Mouse (Mus musculus): ENCODE measurements around the gene Taar7e. TPM values are rescaled to one million over a fixed set of nuclear protein-coding genes. Genes with fewer than 3 reads are reported as not detected.

Gene Taar7e
- polyA plus RNA-seq (2015; fragmentation: Nextera tagmentation; extraction: Ambion mirVana) = not detected in 2 replicates

DNA sequence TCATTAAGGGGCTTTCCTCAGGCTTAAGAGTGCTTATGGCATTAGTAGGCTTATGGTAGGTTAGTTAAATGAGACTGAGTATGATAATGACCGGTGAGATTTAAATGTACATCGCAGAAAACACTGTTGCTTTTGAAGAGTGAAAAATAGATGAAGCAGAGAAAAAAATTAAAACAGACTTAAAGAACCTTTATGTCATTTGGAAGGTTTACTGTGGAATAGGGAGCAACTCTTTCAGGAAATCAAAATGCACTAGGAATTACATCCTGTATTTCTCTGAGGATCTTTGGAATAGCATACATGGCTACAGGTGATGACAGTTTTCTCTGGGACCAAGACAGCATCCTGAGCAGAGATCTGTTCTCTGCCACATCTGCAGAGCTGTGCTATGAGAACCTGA, at the start of gene Taar7e:
Gene Taar7e (plus strand): TSS at position 301 of the 400 bp plus-strand sequence.
- H3K36me3 ChIP-seq = no peaks in the 10 kb centered on the region
- no peaks in the 10 kb centered on the region for H3K9me3 ChIP-seq
- H3K9ac ChIP-seq = no peak within 1 kb of the TSS
- no peak for ATAC-seq (ENCODE audit: borderline replicate concordance, extremely low read depth, low FRiP score, low TSS enrichment)
- no peaks in the 10 kb centered on the region for H3K4me1 ChIP-seq
- no peak within 1 kb of the TSS for H3K4me2 ChIP-seq
- no peak within 1 kb of the TSS for H3K27ac ChIP-seq
- H3K4me3 ChIP-seq = no peak within 1 kb of the TSS
- 80% methylated on average over 2 of the region's 2 CpGs for WGBS
- no peaks in the 10 kb centered on the region for H3K27me3 ChIP-seq

DNA sequence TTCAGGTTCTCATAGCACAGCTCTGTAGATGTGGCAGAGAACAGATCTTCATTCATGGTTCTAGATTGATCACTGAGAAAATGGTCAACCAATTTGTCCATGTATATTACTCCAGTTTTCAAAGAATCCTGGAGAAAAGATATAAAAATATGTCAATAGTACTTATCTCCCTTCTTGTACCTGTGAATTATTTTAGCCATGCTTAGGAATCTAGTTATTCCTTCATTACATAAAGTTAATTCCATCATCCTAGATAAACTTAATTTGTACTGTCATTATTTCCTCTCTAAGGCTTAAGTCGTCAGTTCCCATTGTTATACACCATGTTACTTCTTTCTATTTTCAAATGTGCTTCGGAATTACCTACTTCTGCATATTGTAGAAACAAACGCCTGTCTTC, 44.0 kb upstream of the Taar7e start, which contains the start of gene Taar7a:
Gene Taar7a (minus strand): TSS at position 101 of the 400 bp plus-strand sequence.
- Histone ChIP-seq H3K36me3 (no peaks in the 10 kb centered on the region), H3K4me3 (no peak within 1 kb of the TSS), H3K9me3 (no peaks in the 10 kb centered on the region), H3K4me1 (no peaks in the 10 kb centered on the region), H3K9ac (no peak within 1 kb of the TSS), H3K27ac (no peak within 1 kb of the TSS), H3K27me3 (no peaks in the 10 kb centered on the region), H3K4me2 (no peak within 1 kb of the TSS)
- WGBS = 83% methylated on average over 3 of the region's 3 CpGs
- ATAC-seq (ENCODE audit: borderline replicate concordance, extremely low read depth, low FRiP score, low TSS enrichment) = no peak

DNA sequence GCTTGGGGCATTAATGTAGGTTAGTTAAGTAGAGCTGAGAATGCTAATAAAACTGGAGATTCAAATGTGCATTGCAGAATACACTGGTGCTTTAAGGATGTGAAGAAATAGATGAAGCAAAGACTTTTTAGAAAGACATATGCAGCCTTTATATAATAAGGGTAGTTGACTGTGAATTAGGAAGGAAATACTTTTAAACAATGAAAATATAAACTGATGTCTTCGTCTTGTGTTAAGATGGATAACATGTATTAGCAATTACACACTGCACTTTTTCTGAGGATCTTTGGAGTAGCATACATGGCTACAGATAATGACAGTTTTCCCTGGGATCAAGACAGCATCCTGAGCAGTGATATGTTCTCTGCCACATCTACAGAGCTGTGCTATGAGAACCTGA, 37.8 kb upstream of the Taar7e start, which contains the start of gene Taar7b:
Gene Taar7b (plus strand): TSS at position 301 of the 400 bp plus-strand sequence.
- Histone ChIP-seq H3K27ac (no peak within 1 kb of the TSS), H3K36me3 (no peaks in the 10 kb centered on the region), H3K4me1 (no peaks in the 10 kb centered on the region), H3K9me3 (no peaks in the 10 kb centered on the region), H3K27me3 (no peaks in the 10 kb centered on the region), H3K4me3 (no peak within 1 kb of the TSS), H3K9ac (no peak within 1 kb of the TSS), H3K4me2 (no peak within 1 kb of the TSS)
- WGBS = 73% methylated on average over 1 of the region's 1 CpGs
- ATAC-seq (ENCODE audit: borderline replicate concordance, extremely low read depth, low FRiP score, low TSS enrichment) = no peak

DNA sequence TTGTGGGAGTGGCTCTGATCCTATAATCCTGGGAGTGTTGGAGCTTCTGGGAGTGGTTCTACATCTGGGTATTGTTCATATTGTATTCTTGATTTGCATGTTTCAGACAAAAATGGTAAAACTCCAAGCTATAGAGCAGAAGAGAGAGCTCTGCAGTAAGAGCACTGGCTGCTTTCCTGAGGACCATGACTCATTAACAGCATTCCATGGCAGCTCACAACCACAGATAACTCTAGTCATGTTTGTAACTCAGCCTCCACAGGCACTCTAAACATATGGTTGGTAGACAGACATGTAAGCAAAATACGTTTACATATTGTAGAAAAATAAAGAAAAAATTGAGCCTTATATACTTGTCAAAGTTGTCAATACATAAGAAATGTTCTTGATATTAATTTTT, 31.0 kb upstream of the Taar7e start:
- WGBS = 52% methylated on average over 1 of the region's 1 CpGs
- Histone ChIP-seq H3K27me3 (no peaks in the 10 kb centered on the region), H3K9ac (no peak overlapping the region)

DNA sequence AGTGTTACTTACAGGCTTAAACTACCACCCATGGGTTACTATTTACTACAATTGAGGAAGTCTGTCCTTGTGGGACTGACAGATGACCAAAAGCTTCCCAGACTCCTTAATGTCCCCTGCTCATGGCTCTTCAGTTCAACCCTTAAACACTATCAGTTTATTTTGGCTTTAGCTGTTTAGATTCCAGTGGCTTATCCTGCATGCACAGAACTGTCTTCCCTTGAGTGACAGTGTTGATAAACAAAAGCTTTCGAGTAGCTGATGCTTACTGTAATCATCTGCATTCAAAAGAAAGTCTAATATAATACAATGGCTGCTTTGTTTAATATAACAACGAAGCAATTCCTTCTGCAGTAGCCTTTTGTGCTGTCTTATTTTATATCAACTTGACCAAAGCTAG, 30.4 kb upstream of the Taar7e start:
- Histone ChIP-seq H3K36me3 (no peaks in the 10 kb centered on the region), H3K4me1 (no peaks in the 10 kb centered on the region), H3K4me2 (no peak overlapping the region), H3K27ac (no peak overlapping the region), H3K9me3 (no peaks in the 10 kb centered on the region), H3K9ac (no peak overlapping the region), H3K27me3 (no peaks in the 10 kb centered on the region), H3K4me3 (no peak overlapping the region)
- no peak for ATAC-seq (ENCODE audit: borderline replicate concordance, extremely low read depth, low FRiP score, low TSS enrichment)
- WGBS = 29% methylated on average over 2 of the region's 2 CpGs

More for the DNA sequence above, 31.0 kb upstream of the Taar7e start:
- ATAC-seq (ENCODE audit: borderline replicate concordance, extremely low read depth, low FRiP score, low TSS enrichment) = no peak
- Histone ChIP-seq H3K36me3 (no peaks in the 10 kb centered on the region), H3K4me2 (no peak overlapping the region), H3K4me3 (no peak overlapping the region), H3K9me3 (no peaks in the 10 kb centered on the region), H3K4me1 (no peaks in the 10 kb centered on the region), H3K27ac (no peak overlapping the region)

DNA sequence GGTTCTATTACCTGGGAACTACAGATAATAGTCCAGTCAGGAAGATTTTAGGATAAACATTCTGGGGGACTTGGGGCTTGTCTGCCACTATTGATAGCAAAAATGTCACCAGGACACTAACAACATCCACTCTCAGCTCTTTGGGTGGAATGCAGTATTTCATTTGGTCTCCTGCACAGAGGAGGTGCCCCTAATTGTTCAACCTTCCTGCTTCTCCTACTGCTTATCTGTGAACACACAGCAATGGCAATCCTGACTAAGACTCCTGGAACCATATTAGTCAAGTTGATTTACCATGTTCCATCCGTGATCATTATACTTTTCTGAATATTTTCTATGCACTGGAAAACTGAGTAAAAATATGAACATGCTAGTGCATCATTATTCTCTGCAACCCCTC, 29.3 kb upstream of the Taar7e start:
- Histone ChIP-seq H3K27ac (no peak overlapping the region), H3K27me3 (no peaks in the 10 kb centered on the region)
- ATAC-seq (ENCODE audit: borderline replicate concordance, extremely low read depth, low FRiP score, low TSS enrichment) = no peak

DNA sequence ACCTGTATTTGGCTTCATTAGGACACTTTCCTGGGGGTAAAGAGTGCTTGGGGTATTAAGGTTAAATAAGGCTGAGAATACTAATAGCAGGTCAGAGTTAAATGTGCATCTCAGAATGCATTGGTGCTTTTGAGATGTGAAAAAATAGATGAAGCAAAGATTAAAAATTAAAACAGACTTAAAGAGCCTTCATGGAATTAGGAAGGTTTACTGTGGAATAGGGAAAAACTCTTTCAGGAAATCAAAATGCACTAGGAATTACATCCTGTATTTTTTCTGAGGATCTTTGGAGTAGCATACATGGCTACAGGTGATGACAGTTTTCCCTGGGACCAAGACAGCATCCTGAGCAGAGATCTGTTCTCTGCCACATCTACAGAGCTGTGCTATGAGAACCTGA, 10.5 kb upstream of the Taar7e start, which contains the start of gene Taar7d:
Gene Taar7d (plus strand): TSS at position 301 of the 400 bp plus-strand sequence.
- H3K4me1 ChIP-seq = no peaks in the 10 kb centered on the region
- no peak within 1 kb of the TSS for H3K27ac ChIP-seq
- no peaks in the 10 kb centered on the region for H3K27me3 ChIP-seq
- H3K36me3 ChIP-seq = no peaks in the 10 kb centered on the region
- no peak for ATAC-seq (ENCODE audit: borderline replicate concordance, extremely low read depth, low FRiP score, low TSS enrichment)
- no peak within 1 kb of the TSS for H3K4me2 ChIP-seq
- no peak within 1 kb of the TSS for H3K9ac ChIP-seq
- H3K9me3 ChIP-seq = no peaks in the 10 kb centered on the region
- no peak within 1 kb of the TSS for H3K4me3 ChIP-seq

More for the DNA sequence above, 29.3 kb upstream of the Taar7e start:
- Histone ChIP-seq H3K4me1 (no peaks in the 10 kb centered on the region), H3K9me3 (no peaks in the 10 kb centered on the region), H3K4me3 (no peak overlapping the region), H3K4me2 (no peak overlapping the region), H3K36me3 (no peaks in the 10 kb centered on the region), H3K9ac (no peak overlapping the region)
- WGBS = 71% methylated on average over 1 of the region's 1 CpGs

DNA sequence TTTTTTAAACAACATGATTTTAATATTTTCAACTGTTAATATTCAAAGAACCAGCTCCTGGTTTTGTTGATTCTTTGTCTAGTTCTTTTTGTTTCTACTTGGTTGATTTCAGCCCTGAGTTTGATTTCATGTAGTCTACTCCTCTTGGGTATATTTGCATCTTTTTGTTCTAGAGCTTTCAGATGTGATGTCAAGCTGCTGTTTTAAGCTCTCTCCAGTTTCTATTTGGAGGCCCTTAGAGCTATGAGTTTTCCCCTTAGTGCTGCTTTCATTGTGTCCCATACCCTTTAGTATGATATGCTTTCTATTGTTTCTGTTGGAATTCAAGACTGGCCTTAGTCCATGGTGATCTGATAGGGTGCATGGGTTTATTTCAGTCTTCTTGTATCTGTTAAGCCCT, 6.1 kb upstream of the Taar7e start:
- Histone ChIP-seq H3K36me3 (no peaks in the 10 kb centered on the region), H3K4me2 (no peak overlapping the region), H3K9ac (no peak overlapping the region), H3K27ac (no peak overlapping the region), H3K4me3 (no peak overlapping the region), H3K9me3 (no peaks in the 10 kb centered on the region), H3K27me3 (no peaks in the 10 kb centered on the region), H3K4me1 (no peaks in the 10 kb centered on the region)
- ATAC-seq (ENCODE audit: borderline replicate concordance, extremely low read depth, low FRiP score, low TSS enrichment) = no peak

DNA sequence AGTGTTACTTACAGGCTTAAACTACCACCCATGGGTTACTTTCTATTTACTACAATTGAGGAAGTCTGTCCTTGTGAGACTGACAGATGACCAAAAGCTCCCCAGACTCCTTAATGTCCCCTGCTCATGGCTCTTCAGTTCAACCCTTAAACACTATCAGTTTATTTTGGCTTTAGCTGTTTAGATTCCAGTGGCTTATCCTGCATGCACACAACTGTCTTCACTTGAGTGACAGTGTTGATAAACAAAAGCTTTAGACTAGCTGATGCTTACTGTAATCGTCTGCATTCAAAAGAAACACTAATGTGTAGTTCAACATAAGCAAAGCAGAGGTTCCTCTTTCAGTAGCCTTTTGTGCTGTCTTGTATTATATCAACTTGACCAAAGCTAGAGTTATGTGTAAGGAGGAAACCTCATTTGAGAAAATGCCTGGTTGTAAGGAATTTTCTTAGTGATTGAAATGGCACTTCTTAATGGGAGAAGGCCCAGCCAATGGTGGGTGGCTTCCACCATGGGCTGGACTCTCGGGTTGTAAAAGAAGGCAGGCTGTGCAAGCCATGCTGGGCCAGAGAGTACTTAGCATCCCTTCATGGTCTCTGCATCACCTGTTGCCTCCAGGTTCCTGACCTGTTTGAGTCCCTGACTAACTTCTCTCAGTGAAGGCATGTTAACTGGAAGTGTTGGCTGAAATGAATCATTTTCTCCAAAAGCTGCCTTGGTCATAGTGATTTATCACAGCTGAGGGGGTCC, 2.9 kb downstream of the Taar7e start:
- no peak overlapping the region for H3K27ac ChIP-seq
- no peaks in the 10 kb centered on the region for H3K4me1 ChIP-seq
- no peaks in the 10 kb centered on the region for H3K36me3 ChIP-seq
- H3K9ac ChIP-seq = no peak overlapping the region
- H3K27me3 ChIP-seq = no peaks in the 10 kb centered on the region
- no peak overlapping the region for H3K4me2 ChIP-seq
- no peak overlapping the region for H3K4me3 ChIP-seq
- WGBS = 41% methylated on average over 2 of the region's 2 CpGs
- H3K9me3 ChIP-seq = no peaks in the 10 kb centered on the region
- ATAC-seq (ENCODE audit: borderline replicate concordance, extremely low read depth, low FRiP score, low TSS enrichment) = no peak

DNA sequence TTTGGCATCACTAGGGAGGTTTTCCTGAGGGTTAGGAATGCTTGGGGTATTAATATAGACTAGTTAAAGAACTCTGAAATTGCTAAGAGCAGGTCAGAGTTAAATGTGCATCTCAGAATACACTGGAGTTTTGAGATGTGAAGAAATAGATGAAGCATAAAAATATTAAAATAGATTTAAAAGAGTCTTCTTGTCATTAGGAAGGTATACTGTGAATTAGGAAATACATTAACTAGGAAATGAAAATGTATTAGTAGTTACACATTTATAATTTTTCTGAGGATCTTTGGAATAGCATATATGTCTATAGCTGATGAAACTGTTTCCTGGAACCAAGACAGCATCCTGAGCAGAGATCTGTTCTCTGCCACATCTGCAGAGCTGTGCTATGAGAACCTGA, 11.8 kb downstream of the Taar7e start, which contains the start of gene Taar7f:
Gene Taar7f (plus strand): TSS at position 301 of the 400 bp plus-strand sequence.
- H3K4me3 ChIP-seq = no peak within 1 kb of the TSS
- no peak for ATAC-seq (ENCODE audit: borderline replicate concordance, extremely low read depth, low FRiP score, low TSS enrichment)
- H3K36me3 ChIP-seq = no peaks in the 10 kb centered on the region
- H3K4me1 ChIP-seq = no peaks in the 10 kb centered on the region
- H3K27ac ChIP-seq = no peak within 1 kb of the TSS
- H3K27me3 ChIP-seq = no peaks in the 10 kb centered on the region
- H3K9ac ChIP-seq = no peak within 1 kb of the TSS
- no peak within 1 kb of the TSS for H3K4me2 ChIP-seq
- H3K9me3 ChIP-seq = no peaks in the 10 kb centered on the region

DNA sequence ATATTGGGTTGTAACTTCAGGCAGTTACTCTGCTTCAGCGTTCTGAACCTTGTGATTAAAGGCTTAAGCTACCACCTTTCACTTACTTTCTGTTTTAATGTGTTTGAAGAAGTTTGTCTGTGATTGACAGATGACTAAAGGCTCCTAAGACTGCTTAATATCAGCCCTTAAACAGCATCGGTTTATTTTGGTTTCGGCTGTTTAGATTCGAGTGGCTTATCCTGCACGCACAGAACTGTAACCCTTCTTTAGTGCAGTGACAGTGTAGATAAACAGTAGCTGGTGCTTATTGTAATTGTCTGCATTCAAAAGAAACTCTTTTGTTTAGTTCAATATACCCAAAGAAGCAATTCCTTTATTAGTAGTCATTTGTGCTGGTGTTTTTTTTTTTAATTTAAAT, 14.6 kb downstream of the Taar7e start:
- H3K9me3 ChIP-seq = no peaks in the 10 kb centered on the region
- no peak overlapping the region for H3K4me2 ChIP-seq
- H3K36me3 ChIP-seq = no peaks in the 10 kb centered on the region
- H3K27me3 ChIP-seq = no peaks in the 10 kb centered on the region
- H3K27ac ChIP-seq = no peak overlapping the region
- no peak overlapping the region for H3K4me3 ChIP-seq
- H3K4me1 ChIP-seq = no peaks in the 10 kb centered on the region
- 42% methylated on average over 5 of the region's 5 CpGs for WGBS
- no peak overlapping the region for H3K9ac ChIP-seq
- no peak for ATAC-seq (ENCODE audit: borderline replicate concordance, extremely low read depth, low FRiP score, low TSS enrichment)

DNA sequence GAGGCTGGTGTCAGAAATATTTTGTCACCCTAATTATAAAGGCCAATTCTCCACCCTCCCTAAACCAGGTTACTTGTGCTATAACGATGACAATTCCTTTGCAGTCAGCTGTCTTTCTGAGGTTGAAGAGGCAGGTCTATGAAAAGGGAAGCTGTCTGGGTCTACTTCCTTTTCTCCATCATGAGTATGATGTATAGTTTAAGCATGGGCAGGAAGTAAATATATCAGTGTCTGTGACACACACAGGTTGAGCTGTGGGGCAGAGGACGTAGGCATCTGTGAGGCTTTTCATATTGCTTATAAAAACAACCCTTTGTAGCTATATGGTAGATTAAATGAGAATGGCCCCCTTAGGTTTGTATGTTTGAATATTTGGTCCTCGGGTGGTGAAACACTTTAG, 21.6 kb downstream of the Taar7e start:
- no peak overlapping the region for H3K9ac ChIP-seq
- H3K9me3 ChIP-seq = no peaks in the 10 kb centered on the region
- H3K4me3 ChIP-seq = no peak overlapping the region
- no peaks in the 10 kb centered on the region for H3K4me1 ChIP-seq
- no peaks in the 10 kb centered on the region for H3K36me3 ChIP-seq
- 71% methylated on average over 3 of the region's 3 CpGs for WGBS
- H3K4me2 ChIP-seq = no peak overlapping the region
- H3K27ac ChIP-seq = no peak overlapping the region
- no peak for ATAC-seq (ENCODE audit: borderline replicate concordance, extremely low read depth, low FRiP score, low TSS enrichment)
- no peaks in the 10 kb centered on the region for H3K27me3 ChIP-seq
